Mouse (Mus musculus): ENCODE measurements around the gene Zfp423. TPM values are rescaled to one million over a fixed set of nuclear protein-coding genes. Genes with fewer than 3 reads are reported as not detected.

Gene Zfp423
- total RNA-seq, 2 experiments from 2014 or later, result 27.1 to 29.8 TPM

- DNase-seq (ENCODE audit: low spot score in 2 of 2), result no peak
- intact Hi-C loops (cut with DNase I), result no loop called here
These were observed 45.0 kb downstream of the Zfp423 start for GRCm38 (mm10) chr8:87914247-87914967.

GRCm38 (mm10) chr8:87908940-87909339, 50.5 kb downstream of the Zfp423 start:
- DNase-seq (ENCODE audit: low spot score in 2 of 2), result peak in 1 of 2 experiments; percentile 26
- intact Hi-C loops (cut with DNase I), result no loop called here

- intact Hi-C loops (cut with DNase I), result no loop called here
- no peak for DNase-seq (ENCODE audit: low spot score in 2 of 2)
These were observed 54.0 kb downstream of the Zfp423 start for GRCm38 (mm10) chr8:87905404-87905803.

- intact Hi-C loops (cut with DNase I), result no loop called here
These were observed 55.3 kb downstream of the Zfp423 start for GRCm38 (mm10) chr8:87904108-87904507.

GRCm38 (mm10) chr8:87895203-87896041, 64.0 kb downstream of the Zfp423 start:
- intact Hi-C loops (cut with DNase I), result no loop called here
- DNase-seq (ENCODE audit: low spot score in 2 of 2), result no peak

More at GRCm38 (mm10) chr8:87904108-87904507, 55.3 kb downstream of the Zfp423 start:
- no peak for DNase-seq (ENCODE audit: low spot score in 2 of 2)

GRCm38 (mm10) chr8:87894287-87894686, 65.1 kb downstream of the Zfp423 start:
- no peak for DNase-seq (ENCODE audit: low spot score in 2 of 2)
- intact Hi-C loops (cut with DNase I), result no loop called here

- intact Hi-C loops (cut with DNase I), result no loop called here
- no peak for DNase-seq (ENCODE audit: low spot score in 2 of 2)
These were observed 65.8 kb downstream of the Zfp423 start for GRCm38 (mm10) chr8:87893547-87893946.

GRCm38 (mm10) chr8:87892891-87893290, 66.5 kb downstream of the Zfp423 start:
- intact Hi-C loops (cut with DNase I), result no loop called here
- DNase-seq (ENCODE audit: low spot score in 2 of 2), result no peak

- DNase-seq (ENCODE audit: low spot score in 2 of 2), result no peak
- intact Hi-C loops (cut with DNase I), result no loop called here
These were observed 67.5 kb downstream of the Zfp423 start for GRCm38 (mm10) chr8:87891884-87892283.

GRCm38 (mm10) chr8:87887956-87888355, 71.4 kb downstream of the Zfp423 start:
- DNase-seq (ENCODE audit: low spot score in 2 of 2), result no peak
- intact Hi-C loops (cut with DNase I), result no loop called here

- no peak for DNase-seq (ENCODE audit: low spot score in 2 of 2)
- intact Hi-C loops (cut with DNase I), result no loop called here
These were observed 78.3 kb downstream of the Zfp423 start for GRCm38 (mm10) chr8:87881088-87881487.

GRCm38 (mm10) chr8:87875852-87876251, 83.5 kb downstream of the Zfp423 start:
- intact Hi-C loops (cut with DNase I), result no loop called here

GRCm38 (mm10) chr8:87875452-87875851, 83.9 kb downstream of the Zfp423 start:
- intact Hi-C loops (cut with DNase I), result no loop called here
- DNase-seq (ENCODE audit: low spot score in 2 of 2), result peak; percentile 49 to 56

More at GRCm38 (mm10) chr8:87875852-87876251, 83.5 kb downstream of the Zfp423 start:
- DNase-seq (ENCODE audit: low spot score in 2 of 2), result no peak

- intact Hi-C loops (cut with DNase I), result no loop called here
- DNase-seq (ENCODE audit: low spot score in 2 of 2), result no peak
These were observed 86.3 kb downstream of the Zfp423 start for GRCm38 (mm10) chr8:87872987-87873550.

GRCm38 (mm10) chr8:87872356-87872930, 87.0 kb downstream of the Zfp423 start:
- intact Hi-C loops (cut with DNase I), result no loop called here
- DNase-seq (ENCODE audit: low spot score in 2 of 2), result no peak

GRCm38 (mm10) chr8:87866586-87866985, 92.8 kb downstream of the Zfp423 start:
- no peak for DNase-seq (ENCODE audit: low spot score in 2 of 2)
- intact Hi-C loops (cut with DNase I), result no loop called here

GRCm38 (mm10) chr8:87864236-87864635, 95.2 kb downstream of the Zfp423 start:
- intact Hi-C loops (cut with DNase I), result no loop called here
- no peak for DNase-seq (ENCODE audit: low spot score in 2 of 2)

GRCm38 (mm10) chr8:87863128-87863527, 96.3 kb downstream of the Zfp423 start:
- DNase-seq (ENCODE audit: low spot score in 2 of 2), result no peak
- intact Hi-C loops (cut with DNase I), result no loop called here

GRCm38 (mm10) chr8:87861718-87862117, 97.7 kb downstream of the Zfp423 start:
- DNase-seq (ENCODE audit: low spot score in 2 of 2), result no peak
- intact Hi-C loops (cut with DNase I), result no loop called here

GRCm38 (mm10) chr8:87860905-87861304, 98.5 kb downstream of the Zfp423 start:
- intact Hi-C loops (cut with DNase I), result no loop called here
- no peak for DNase-seq (ENCODE audit: low spot score in 2 of 2)
